Mouse (Mus musculus) cerebellum, adult (tissue): ENCODE measurements at regions not wholly inside any gene's neighbourhood (a gene's known extent, or its start where the extent isn't known, plus 50 kb on each side); places are given as distances from the start of the nearest gene placed in this dataset.
A peak's percentile ranks its signal among the peaks of the same experiment; 100 is the strongest.

Source experiments
- ATAC-seq: cut with Nextera tagmentation; 2 replicates; pipeline ENCODE4 v1.9.2; 2017; ENCODE audit warnings: mild to moderate bottlenecking, moderate library complexity, mixed read lengths; ENCODE audit not compliant: insufficient number of reproducible peaks, low FRiP score, low TSS enrichment

DNA sequence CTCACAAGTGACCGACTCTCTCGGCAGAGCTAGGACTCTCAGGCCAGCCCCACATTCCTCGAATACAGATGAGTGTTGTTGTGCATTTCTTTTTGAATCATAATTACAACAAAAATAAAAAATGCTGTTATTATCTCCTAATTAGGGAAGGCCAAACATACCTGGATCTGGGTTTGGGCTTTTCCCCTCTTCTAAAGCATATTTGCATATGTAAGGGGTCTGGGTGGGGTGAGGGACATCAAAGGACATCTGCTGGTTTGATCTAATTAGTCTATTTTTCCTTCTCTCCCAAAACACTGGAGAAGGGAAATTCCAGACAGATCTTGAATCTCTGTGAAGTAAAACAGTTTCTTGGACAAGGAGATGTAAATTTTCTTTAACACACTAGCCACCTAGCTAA is 85.3 kb downstream of the Tfap2a start:
- ATAC-seq = no peak

DNA sequence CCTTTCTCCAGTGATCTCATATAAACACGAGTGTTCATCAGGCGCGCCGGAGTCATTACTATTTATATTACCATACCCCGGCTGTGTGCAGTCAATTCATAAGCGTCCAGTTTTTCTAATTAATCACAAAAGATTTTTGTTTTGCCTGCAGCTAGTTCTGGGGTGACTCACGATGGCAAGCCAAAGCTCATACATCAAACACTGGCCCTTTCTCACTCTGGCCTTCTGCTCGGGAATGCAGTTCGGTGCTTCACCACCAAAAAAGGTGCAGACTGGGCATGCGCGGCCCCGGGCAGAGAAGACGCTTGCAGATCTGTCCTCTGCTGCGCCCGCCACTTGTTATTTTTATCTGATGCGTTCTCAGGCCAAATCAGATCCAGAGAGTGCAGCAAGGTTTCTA is 87.1 kb downstream of the Tfap2a start:
- ATAC-seq = peak; percentile 90

DNA sequence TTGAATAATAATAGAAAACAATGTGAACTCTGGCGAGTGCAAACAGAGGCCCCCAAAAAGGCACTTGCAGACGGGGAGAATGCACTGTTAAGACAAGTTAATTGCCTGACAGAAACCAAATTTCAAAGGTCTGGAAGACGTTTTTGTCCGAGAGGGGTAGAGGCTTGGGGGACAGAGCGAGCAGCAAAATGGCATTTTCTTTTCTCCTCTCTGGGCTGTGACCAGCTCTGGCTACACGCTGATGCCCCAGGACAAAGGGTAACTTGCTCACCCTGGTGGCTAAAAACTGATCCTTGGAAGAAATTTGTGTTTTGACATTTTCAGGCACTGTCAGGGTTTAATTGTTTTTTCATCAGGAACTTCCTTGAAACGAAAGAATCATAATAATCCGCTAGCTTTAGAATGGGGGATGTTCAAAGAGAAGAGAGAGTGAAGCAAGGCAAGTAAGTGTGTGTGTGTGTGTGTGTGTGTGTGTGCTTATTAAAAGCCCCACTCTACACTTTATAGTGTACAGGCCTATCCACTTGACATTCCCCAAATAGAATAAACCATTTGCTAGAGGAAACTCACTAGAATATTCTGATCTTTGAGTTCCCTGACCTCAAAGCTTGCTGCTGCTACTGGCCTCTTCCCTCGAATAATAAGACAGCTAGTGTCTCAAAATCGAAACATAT is 88.0 kb downstream of the Tfap2a start:
- ATAC-seq = no peak

DNA sequence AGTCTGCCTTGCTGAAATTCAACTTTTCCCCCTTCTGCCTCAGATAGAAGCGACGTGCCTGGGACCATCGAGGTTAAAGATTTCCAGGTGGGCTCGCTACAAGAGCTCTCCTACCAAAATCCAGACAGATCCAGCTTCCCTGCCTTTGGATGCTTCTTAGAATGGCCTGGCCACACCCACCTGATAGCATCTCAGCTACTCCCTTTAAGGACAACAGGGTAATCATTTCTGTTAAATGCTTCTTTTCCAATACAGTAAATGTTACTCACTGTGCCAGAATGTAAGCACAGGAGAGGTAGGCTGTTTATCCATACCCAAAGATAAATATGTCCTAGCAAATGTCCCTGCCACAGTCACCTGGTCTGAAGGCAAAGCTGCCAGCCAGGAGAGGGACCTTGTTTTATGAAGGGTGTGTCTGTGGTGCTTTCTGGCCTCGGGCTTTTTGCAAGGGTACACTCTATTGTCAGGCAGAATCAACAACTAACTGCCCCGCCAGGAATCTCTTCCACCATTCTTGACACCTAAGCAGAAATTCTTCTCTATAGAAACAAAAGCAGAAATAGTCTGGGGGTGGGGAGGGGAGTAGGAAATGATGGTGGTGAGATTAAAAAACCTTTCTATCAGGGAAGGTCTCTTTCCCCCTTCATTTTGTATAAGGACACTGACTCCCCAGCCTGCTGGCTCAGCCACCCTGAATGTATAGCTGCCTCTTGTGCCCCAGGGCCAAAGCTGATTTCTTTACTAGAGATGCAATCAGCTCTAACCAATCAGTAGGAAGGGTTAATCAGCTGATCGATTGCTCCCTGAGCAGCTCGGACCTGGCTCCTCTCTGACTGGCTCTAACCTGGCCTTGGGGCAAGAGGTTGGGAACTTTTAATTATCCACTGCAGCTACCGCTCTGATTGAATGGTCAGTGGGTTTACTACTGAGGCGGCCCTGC is 88.8 kb downstream of the Tfap2a start:
- ATAC-seq = no peak

DNA sequence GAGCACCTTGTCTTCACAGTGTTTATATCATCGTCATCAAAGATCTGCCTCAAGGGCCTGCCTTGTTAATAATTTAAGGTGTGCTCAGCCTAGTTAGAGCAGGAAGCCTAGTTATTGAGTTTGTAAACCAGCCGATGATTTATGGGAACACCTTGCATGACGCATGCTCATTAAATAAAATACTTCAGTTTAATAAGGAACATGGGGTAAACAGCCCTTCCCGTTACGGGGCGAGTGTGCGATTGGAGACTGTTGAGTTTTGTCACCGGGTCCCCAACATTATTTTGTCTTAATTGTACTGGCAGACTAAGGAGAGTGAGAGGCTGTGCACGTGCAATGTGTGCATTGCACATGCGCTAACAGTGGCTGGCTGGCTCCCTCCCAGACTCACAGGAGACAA is 92.0 kb downstream of the Tfap2a start:
- no peak for ATAC-seq

DNA sequence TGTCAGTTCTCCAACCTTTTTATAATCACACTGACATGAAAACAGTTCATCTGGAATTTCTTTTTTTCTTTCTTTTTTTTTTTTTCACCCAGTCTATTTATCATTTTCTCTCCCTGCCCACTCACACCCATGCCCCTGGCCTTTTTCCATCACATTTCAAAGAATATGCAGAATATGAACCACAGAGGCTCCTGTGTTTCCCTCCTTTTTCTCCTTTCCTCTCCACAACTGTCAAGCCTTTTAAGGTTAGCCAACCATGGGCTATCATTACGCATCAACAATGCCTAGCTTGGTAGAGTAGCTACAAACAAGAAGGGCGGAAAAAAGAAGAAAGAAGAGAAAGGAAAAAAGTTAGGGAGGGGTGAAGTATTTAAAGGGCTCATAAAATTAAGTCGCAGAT is 92.5 kb downstream of the Tfap2a start:
- ATAC-seq = no peak

- ATAC-seq = no peak
These were observed 95.2 kb downstream of the Tfap2a start for GRCm38 (mm10) chr13:40642931-40643330.

DNA sequence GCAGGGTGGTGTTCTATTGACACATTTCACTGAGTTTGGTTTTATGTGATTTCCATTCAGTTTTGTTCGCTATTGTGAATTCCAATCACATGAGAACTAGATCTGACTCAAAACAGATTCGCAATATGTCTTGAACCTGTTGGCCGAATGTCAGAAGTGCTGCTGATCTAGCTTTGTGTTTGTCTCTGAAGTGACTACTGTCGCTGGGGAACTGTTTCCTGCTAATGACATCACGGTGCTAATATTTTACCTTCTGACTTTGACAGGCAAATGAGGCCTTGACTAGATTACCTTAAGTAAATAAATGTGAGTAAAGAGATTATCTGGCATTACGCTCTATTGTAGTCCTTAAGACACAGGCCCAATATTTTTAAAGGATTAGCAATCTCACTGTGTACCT is 100.9 kb downstream of the Tfap2a start:
- no peak for ATAC-seq

DNA sequence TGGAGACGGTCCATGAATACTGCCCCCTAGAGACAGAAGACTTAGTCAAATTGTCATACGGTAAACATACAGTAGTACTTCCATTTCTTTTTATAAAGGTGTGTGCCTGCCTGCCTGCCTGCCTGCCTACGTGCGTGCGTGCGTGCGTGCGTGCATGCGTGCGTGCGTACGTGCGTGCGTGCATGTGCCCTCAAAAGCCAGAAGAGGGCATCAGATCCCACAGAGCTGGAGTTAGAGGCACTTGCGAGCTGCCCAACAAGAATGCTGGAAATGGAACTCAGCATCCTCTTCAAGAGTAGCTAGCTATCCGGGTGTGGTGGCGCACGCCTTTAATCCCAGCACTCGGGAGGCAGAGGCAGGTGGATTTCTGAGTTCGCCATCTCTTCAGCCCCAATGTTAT is 120.3 kb downstream of the Tfap2a start:
- no peak for ATAC-seq

GRCm38 (mm10) chr13:40608526-40608925 is 129.7 kb downstream of the Tfap2a start:
- no peak for ATAC-seq

GRCm38 (mm10) chr13:40606405-40607271 is 131.5 kb downstream of the Tfap2a start:
- ATAC-seq = no peak

- ATAC-seq = no peak
These were observed 132.3 kb downstream of the Tfap2a start for GRCm38 (mm10) chr13:40605686-40606404.

DNA sequence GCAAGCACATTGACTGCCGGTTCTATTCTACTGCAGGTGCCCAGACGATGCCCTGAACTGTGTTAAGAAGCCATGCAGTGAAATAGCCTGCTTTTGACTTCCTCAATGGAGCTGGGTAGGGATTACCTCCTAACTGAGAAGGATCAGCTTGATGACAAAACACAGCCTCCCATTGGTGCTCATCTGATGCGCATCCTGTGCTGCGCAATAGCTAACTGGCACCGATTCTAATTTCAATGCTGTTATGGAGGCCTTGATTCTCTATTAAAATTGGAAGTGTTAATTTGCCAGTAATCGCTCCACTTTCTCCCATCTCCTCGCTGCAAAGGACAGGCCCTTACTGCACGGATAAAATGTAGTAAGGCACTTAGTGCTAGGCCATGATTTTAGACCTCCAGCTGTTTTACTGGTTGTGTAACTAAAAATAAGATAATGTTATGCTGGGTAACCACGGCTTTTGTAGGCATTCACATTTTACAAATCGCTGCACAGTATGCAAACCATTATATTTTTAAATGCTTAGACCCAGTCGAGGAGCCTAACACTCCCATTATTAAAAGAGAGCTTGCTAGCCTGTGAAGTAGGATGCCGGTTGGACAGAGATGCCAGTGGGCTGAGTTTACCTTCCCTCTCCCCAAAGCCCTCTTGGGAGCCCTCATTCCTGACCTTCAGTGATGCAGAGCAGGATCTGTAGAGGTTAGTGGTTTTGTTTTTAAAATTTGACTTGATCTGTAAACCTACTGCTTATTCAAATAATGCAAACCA is 163.0 kb downstream of the Tfap2a start:
- no peak for ATAC-seq

DNA sequence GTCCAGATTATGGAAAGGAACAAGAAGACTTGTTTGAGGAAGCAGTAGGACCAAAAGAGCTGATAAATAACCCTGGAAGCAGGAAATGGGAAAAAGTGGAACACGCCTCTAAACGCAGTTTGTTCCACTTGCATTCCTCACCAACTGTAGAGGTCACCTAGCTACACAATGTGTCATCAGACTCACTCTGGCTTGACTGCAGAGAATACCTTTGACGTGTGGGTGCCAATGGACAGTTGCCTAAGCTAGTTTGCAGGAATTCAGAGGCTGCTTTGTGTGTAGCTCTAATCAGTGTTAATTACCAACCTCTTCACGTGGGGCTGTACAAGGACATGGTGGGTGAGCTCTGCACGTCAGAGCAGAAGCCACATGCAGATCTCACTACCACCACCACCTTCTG is 168.7 kb downstream of the Tfap2a start:
- no peak for ATAC-seq

GRCm38 (mm10) chr13:40567821-40568220 is 170.4 kb downstream of the Tfap2a start:
- ATAC-seq = no peak

- ATAC-seq = no peak
These were observed 173.8 kb downstream of the Tfap2a start for GRCm38 (mm10) chr13:40564351-40564750.

GRCm38 (mm10) chr13:40554368-40554767 is 183.8 kb downstream of the Tfap2a start:
- no peak for ATAC-seq

- no peak for ATAC-seq
These were observed 164.3 kb upstream of the Ofcc1 start for GRCm38 (mm10) chr13:40525501-40525900.

GRCm38 (mm10) chr13:40523115-40523514 is 161.9 kb upstream of the Ofcc1 start:
- no peak for ATAC-seq
